Mouse (Mus musculus) kidney, postnatal 0 days (tissue): ENCODE data around the gene Cux2. TPM values are rescaled to one million over a fixed set of nuclear protein-coding genes. Genes with fewer than 3 reads are reported as not detected.

Experiments
- ATAC-seq: fragments of 200-750 bp; cut with Nextera tagmentation; replicated peaks from 2 replicates; pipeline ENCODE4 v1.8.0; 2017; ENCODE audit warnings: low read depth, moderate number of reproducible peaks, moderate TSS enrichment, moderate library complexity; ENCODE audit not compliant: low FRiP score
- DNase-seq: peaks from one replicate; pipeline ENCODE4 v3.0.0-alpha.2; 2016; ENCODE audit warnings: low spot score
- H3K27ac ChIP-seq: fragments of 300-500 bp; sonication (generic); 2 replicates; pipeline ENCODE4 v1.5.1; 2014; ENCODE audit warnings: mild to moderate bottlenecking
- H3K27me3 ChIP-seq: fragments of 300-500 bp; sonication (generic); 2 replicates; pipeline ENCODE4 v1.6.1; 2014; ENCODE audit warnings: low read length, mixed read lengths; ENCODE audit not compliant: insufficient read depth
- H3K36me3 ChIP-seq: fragments of 300-500 bp; sonication (generic); 2 replicates; pipeline ENCODE4 v1.6.1; 2014; ENCODE audit warnings: low read length, mixed read lengths; ENCODE audit not compliant: insufficient read depth
- H3K4me1 ChIP-seq: fragments of 300-500 bp; sonication (generic); replicated peaks from 2 replicates; pipeline ENCODE4 v1.6.1; 2014; ENCODE audit warnings: antibody characterized with exemption, low read length, mixed read lengths; ENCODE audit not compliant: insufficient read depth
- H3K4me2 ChIP-seq: fragments of 300-500 bp; sonication (generic); 2 replicates; pipeline ENCODE4 v1.6.1; 2014; ENCODE audit warnings: mild to moderate bottlenecking, low read length, moderate library complexity, mixed read lengths
- H3K4me3 ChIP-seq: fragments of 300-500 bp; sonication (generic); replicated peaks from 2 replicates; pipeline ENCODE4 v1.5.1; 2014; ENCODE audit warnings: low read depth, low read length
- H3K9ac ChIP-seq: fragments of 300-500 bp; sonication (generic); 2 replicates; pipeline ENCODE4 v1.6.1; 2014; ENCODE audit warnings: low read depth, low read length
- H3K9me3 ChIP-seq: fragments of 300-500 bp; sonication (generic); replicated peaks from 2 replicates; pipeline ENCODE4 v1.6.1; 2016; ENCODE audit warnings: low read length, inconsistent platforms, mixed read lengths
- CTCF ChIP-seq: IDR thresholded peaks from 2 replicates; pipeline ENCODE4 v1.5.1; 2016; ENCODE audit warnings: antibody characterized with exemption, low read depth, mild to moderate bottlenecking, moderate library complexity
- WGBS: fragments of 180-500 bp; shearing (Covaris S2); extraction: QIAGEN DNeasy Blood & Tissue Kit; methylation state at CpG from one replicate; pipeline ENCODE4 v1.1.7; 2014; 5-methylcytosine and 5-hydroxymethylcytosine counted together
- polyA plus RNA-seq: library from polyadenylated mRNA; unstranded; fragments of >200 nt; fragmentation: Nextera tagmentation; extraction: Ambion mirVana; gene quantifications from 2 replicates; pipeline ENCODE4 v1.2.1, GENCODE M21; 2015

The Cux2 gene
- polyA plus RNA-seq, 1 experiment from 2014 or later, result 5.9 TPM

GRCm38 (mm10) chr5:121838341-121839127 lies 211.4 kb downstream of the Cux2 start:
- peaks cover 47% of the 10 kb centered on the region for H3K4me1 ChIP-seq
- ATAC-seq (no peak), DNase-seq (peak; percentile 66)
- no peaks in the 10 kb centered on the region for H3K36me3 ChIP-seq
- H3K4me3 ChIP-seq, result peak overlapping the region; percentile 85
- peak overlapping the region; percentile 85 for H3K27ac ChIP-seq
- H3K4me2 ChIP-seq, result peak overlapping the region; percentile 75
- under 1% methylated on average over 46 of the region's 46 CpGs for WGBS
- TF ChIP-seq CTCF, result no peak
- peak overlapping the region; percentile 59 for H3K9ac ChIP-seq
- no peaks in the 10 kb centered on the region for H3K9me3 ChIP-seq
- no peaks in the 10 kb centered on the region; the same call in 1 of the 2 replicates for H3K27me3 ChIP-seq

- Histone ChIP-seq H3K9ac (peak within 1 kb of the TSS; percentile 83), H3K27me3 (no peaks in the 10 kb centered on the region), H3K4me1 (peaks cover 53% of the 10 kb centered on the region), H3K36me3 (no peaks in the 10 kb centered on the region), H3K9me3 (no peaks in the 10 kb centered on the region), H3K27ac (peak within 1 kb of the TSS; percentile 93), H3K4me2 (peak within 1 kb of the TSS; percentile 75), H3K4me3 (peak within 1 kb of the TSS; percentile 85)
- TF ChIP-seq CTCF, result no peak
- WGBS, result 1% methylated on average over 35 of the region's 35 CpGs
- DNase-seq (peak; percentile 56), ATAC-seq (0 out of 2 replicates have a peak, but pooled peaks have one; percentile 2)
Observed at GRCm38 (mm10) chr5:121837441-121838340, 212.2 kb downstream of the Cux2 start, which contains the start of gene Sh2b3. Gene Sh2b3, minus strand, starts transcription at chr5:121837646.

GRCm38 (mm10) chr5:121836692-121837415 lies 213.0 kb downstream of the Cux2 start:
- Histone ChIP-seq H3K27ac (peak overlapping the region; percentile 93), H3K4me3 (peak overlapping the region; percentile 85), H3K4me1 (peaks cover 51% of the 10 kb centered on the region), H3K36me3 (no peaks in the 10 kb centered on the region), H3K9me3 (no peaks in the 10 kb centered on the region), H3K9ac (peak overlapping the region; percentile 83), H3K4me2 (peak overlapping the region; percentile 75), H3K27me3 (no peaks in the 10 kb centered on the region)
- peak; percentile 83 for ATAC-seq
- DNase-seq, result peak; percentile 98
- peak; percentile 32; the same call in 1 of the 2 replicates for TF ChIP-seq CTCF
- under 1% methylated on average over 63 of the region's 77 CpGs for WGBS

- peak overlapping the region; percentile 93 for H3K27ac ChIP-seq
- H3K4me1 ChIP-seq, result peaks cover 51% of the 10 kb centered on the region
- no peaks in the 10 kb centered on the region for H3K9me3 ChIP-seq
- peak overlapping the region; percentile 75 for H3K4me2 ChIP-seq
- TF ChIP-seq CTCF, result no peak
- DNase-seq (peak; percentile 61), ATAC-seq (no peak; the same call in 1 of the 2 replicates)
- under 1% methylated on average over 50 of the region's 51 CpGs for WGBS
- H3K27me3 ChIP-seq, result no peaks in the 10 kb centered on the region
- 0 out of 2 replicates have a peak, but pooled peaks cover 3% of the 10 kb centered on the region for H3K36me3 ChIP-seq
- peak overlapping the region; percentile 83 for H3K9ac ChIP-seq
- H3K4me3 ChIP-seq, result peak overlapping the region; percentile 85
Observed at GRCm38 (mm10) chr5:121835949-121836691, 213.8 kb downstream of the Cux2 start.

- peaks cover 51% of the 10 kb centered on the region for H3K4me1 ChIP-seq
- peak; percentile 39 for DNase-seq
- peak overlapping the region; percentile 93 for H3K27ac ChIP-seq
- peak overlapping the region; percentile 75 for H3K4me2 ChIP-seq
- 14% methylated on average over 12 of the region's 12 CpGs for WGBS
- 0 out of 2 replicates have a peak, but pooled peaks cover 3% of the 10 kb centered on the region for H3K36me3 ChIP-seq
- no peaks in the 10 kb centered on the region for H3K27me3 ChIP-seq
- no peak for TF ChIP-seq CTCF
- no peaks in the 10 kb centered on the region for H3K9me3 ChIP-seq
- peak overlapping the region; percentile 85 for H3K4me3 ChIP-seq
- no peak for ATAC-seq
- peak overlapping the region; percentile 83 for H3K9ac ChIP-seq
Observed at GRCm38 (mm10) chr5:121834991-121835747, 214.7 kb downstream of the Cux2 start.
